Mouse (Mus musculus): ENCODE measurements around the gene Abtb2. TPM values are rescaled to one million over a fixed set of nuclear protein-coding genes. Genes with fewer than 3 reads are reported as not detected.
A peak's percentile ranks its signal among the peaks of the same experiment; 100 is the strongest.

The Abtb2 gene
- total RNA-seq, 2 experiments from 2014 or later: 23.6 to 25.6 TPM

GRCm38 (mm10) chr2:103745481-103745880 lies 179.4 kb downstream of the Abtb2 start:
- peak; percentile 26 for DNase-seq

- no peak for DNase-seq
Observed at GRCm38 (mm10) chr2:103746096-103746495, 180.0 kb downstream of the Abtb2 start.

- no peak for DNase-seq
Observed at GRCm38 (mm10) chr2:103746761-103747160, 180.7 kb downstream of the Abtb2 start.

- no peak for DNase-seq
Observed at GRCm38 (mm10) chr2:103747891-103748290, 181.8 kb downstream of the Abtb2 start.

GRCm38 (mm10) chr2:103749091-103749490 lies 183.0 kb downstream of the Abtb2 start:
- DNase-seq: no peak

GRCm38 (mm10) chr2:103751771-103752170 lies 185.7 kb downstream of the Abtb2 start:
- DNase-seq: no peak

GRCm38 (mm10) chr2:103754614-103755013 lies 188.5 kb downstream of the Abtb2 start:
- DNase-seq: no peak

- no peak for DNase-seq
Observed at GRCm38 (mm10) chr2:103755458-103756085, 189.5 kb downstream of the Abtb2 start.

- DNase-seq: no peak
Observed at GRCm38 (mm10) chr2:103760421-103760820, 194.3 kb downstream of the Abtb2 start.

- peak; percentile 99 for DNase-seq
Observed at GRCm38 (mm10) chr2:103760906-103761716, 195.0 kb downstream of the Abtb2 start, which contains the start of gene Nat10. Gene Nat10, minus strand, starts transcription at chr2:103761270.

- no peak for DNase-seq
Observed at GRCm38 (mm10) chr2:103761993-103762392, 195.9 kb downstream of the Abtb2 start.

- no peak for DNase-seq
Observed at GRCm38 (mm10) chr2:103762492-103762891, 196.4 kb downstream of the Abtb2 start.

Other genes with a start within 250 kb of the Abtb2 start
- gene Elf5, start 154.6 kb upstream of the Abtb2 start, total RNA-seq (2021): not detected
- 100 to 1,000 TPM; 121 to 134 TPM for gene Cat, start 81.2 kb upstream of the Abtb2 start, total RNA-seq (2021)
- gene Nat10, start 195.0 kb downstream of the Abtb2 start, total RNA-seq (2021): 10 to 100 TPM; 25.8 to 26.0 TPM
- gene Caprin1, start 231.3 kb downstream of the Abtb2 start, total RNA-seq (2021): 100 to 1,000 TPM; 262 to 265 TPM